Mouse (Mus musculus) lung, adult 18-20 months (tissue): ENCODE data around the gene 9530053A07Rik.
"Not testable (repeated sequence)": the region's sequence is repeated elsewhere in the genome, so short reads cannot be mapped to it uniquely, and the experiment has no call there.

Experiments used
- DNase-seq, 2 experiments: peaks; one replicate each; pipeline ENCODE4 v3.0.0; 2022; ENCODE audit warnings: mixed read lengths in 2 of 2

Gene 9530053A07Rik

GRCm38 (mm10) chr7:28129166-28129565, at the start of gene 9530053A07Rik:
Gene 9530053A07Rik (plus strand): TSS chr7:28129466.
- DNase-seq, result no peak

- DNase-seq, result no peak
Observed at GRCm38 (mm10) chr7:28084215-28084614, 45.1 kb upstream of the 9530053A07Rik start.

GRCm38 (mm10) chr7:28086236-28086635, 43.0 kb upstream of the 9530053A07Rik start:
- DNase-seq, result no peak

GRCm38 (mm10) chr7:28093541-28093940, 35.7 kb upstream of the 9530053A07Rik start:
- no peak for DNase-seq

- no peak for DNase-seq
Observed at GRCm38 (mm10) chr7:28099101-28099500, 30.2 kb upstream of the 9530053A07Rik start.

GRCm38 (mm10) chr7:28100596-28101590, 28.4 kb upstream of the 9530053A07Rik start:
- DNase-seq, result peak; percentile 31 to 41

GRCm38 (mm10) chr7:28102936-28103335, 26.3 kb upstream of the 9530053A07Rik start:
- DNase-seq, result not testable (repeated sequence)

GRCm38 (mm10) chr7:28104670-28105069, 24.6 kb upstream of the 9530053A07Rik start:
- DNase-seq, result peak; percentile 83 to 88

- no peak for DNase-seq
Observed at GRCm38 (mm10) chr7:28106241-28106640, 23.0 kb upstream of the 9530053A07Rik start.

GRCm38 (mm10) chr7:28114648-28115047, 14.6 kb upstream of the 9530053A07Rik start:
- no peak for DNase-seq

GRCm38 (mm10) chr7:28137613-28138012, 8.3 kb downstream of the 9530053A07Rik start:
- peak in 1 of 2 experiments; percentile 11 for DNase-seq

- peak; percentile 41 to 55 for DNase-seq
Observed at GRCm38 (mm10) chr7:28148263-28148662, 19.0 kb downstream of the 9530053A07Rik start.

GRCm38 (mm10) chr7:28149841-28150240, 20.6 kb downstream of the 9530053A07Rik start:
- no peak for DNase-seq

GRCm38 (mm10) chr7:28151584-28152221, 22.4 kb downstream of the 9530053A07Rik start:
- DNase-seq, result peak in 1 of 2 experiments; percentile 21

- not testable (repeated sequence) for DNase-seq
Observed at GRCm38 (mm10) chr7:28153595-28153994, 24.3 kb downstream of the 9530053A07Rik start.

GRCm38 (mm10) chr7:28159292-28159691, 30.0 kb downstream of the 9530053A07Rik start:
- peak in 1 of 2 experiments; percentile 24 for DNase-seq

- DNase-seq, result no peak
Observed at GRCm38 (mm10) chr7:28159893-28160292, 30.6 kb downstream of the 9530053A07Rik start.

GRCm38 (mm10) chr7:28161163-28161749, 32.0 kb downstream of the 9530053A07Rik start:
- DNase-seq, result no peak

GRCm38 (mm10) chr7:28165406-28165805, 36.1 kb downstream of the 9530053A07Rik start:
- no peak for DNase-seq

- peak; percentile 58 to 74 for DNase-seq
Observed at GRCm38 (mm10) chr7:28168320-28169115, 39.3 kb downstream of the 9530053A07Rik start.

- DNase-seq, result peak; percentile 90 to 93
Observed at GRCm38 (mm10) chr7:28169489-28170422, 40.5 kb downstream of the 9530053A07Rik start, which contains the start of gene Fbl. Gene Fbl (plus strand): TSS chr7:28169710.
